Mouse (Mus musculus): ENCODE measurements at regions not wholly inside any gene's neighbourhood (a gene's known extent, or its start where the extent isn't known, plus 50 kb on each side); places are given as distances from the start of the nearest gene placed in this dataset.

DNA sequence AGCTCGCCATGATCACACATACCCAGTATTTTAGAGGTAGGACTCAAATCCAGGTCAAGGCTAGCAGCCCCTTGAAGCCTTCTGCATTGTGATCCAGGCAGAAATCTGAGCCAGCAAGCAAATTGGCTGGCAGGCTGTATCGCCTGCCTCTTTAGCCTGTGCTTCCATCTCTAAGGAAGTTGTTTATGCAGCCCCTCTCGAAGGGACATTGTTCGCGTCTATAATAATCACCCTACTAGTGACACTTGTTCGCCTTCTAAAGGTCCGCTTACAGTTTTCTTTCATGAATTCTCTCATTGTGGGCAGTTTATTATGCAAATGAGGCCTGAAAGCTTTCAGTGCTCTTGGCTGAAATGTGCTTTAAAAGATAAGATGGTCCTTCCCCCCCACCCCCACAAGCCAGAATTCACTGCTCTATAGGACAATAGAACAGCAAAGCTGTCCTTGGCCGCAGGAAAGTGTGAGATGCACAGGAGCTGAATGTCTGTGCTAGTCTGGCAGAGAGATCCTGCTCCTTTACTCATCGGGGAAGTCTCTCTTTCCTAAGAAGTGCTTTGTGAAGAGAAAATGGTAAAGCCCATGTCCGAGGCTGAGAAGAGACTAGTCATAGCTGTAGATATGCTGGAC is 610.8 kb downstream of the Eepd1 start:
- TF ChIP-seq CTCF (IDR thresholded peaks at IDR 0.05; ENCODE audit: insufficient read depth, low read length) (no peak), POLR2A (IDR thresholded peaks at IDR 0.05; ENCODE audit: borderline replicate concordance, extremely low read depth, low read depth, low read length) (no peak)
